Mouse (Mus musculus) megakaryocyte, adult 5-6 weeks (primary cell): ENCODE measurements at regions not wholly inside any gene's neighbourhood (a gene's known extent, or its start where the extent isn't known, plus 50 kb on each side); places are given as distances from the start of the nearest gene placed in this dataset.

Source experiments
- ATAC-seq: 2 replicates; pipeline ENCODE4 v1.8.0; 2016; ENCODE audit warnings: mild to moderate bottlenecking, inconsistent platforms; ENCODE audit not compliant: poor library complexity, severe bottlenecking

DNA sequence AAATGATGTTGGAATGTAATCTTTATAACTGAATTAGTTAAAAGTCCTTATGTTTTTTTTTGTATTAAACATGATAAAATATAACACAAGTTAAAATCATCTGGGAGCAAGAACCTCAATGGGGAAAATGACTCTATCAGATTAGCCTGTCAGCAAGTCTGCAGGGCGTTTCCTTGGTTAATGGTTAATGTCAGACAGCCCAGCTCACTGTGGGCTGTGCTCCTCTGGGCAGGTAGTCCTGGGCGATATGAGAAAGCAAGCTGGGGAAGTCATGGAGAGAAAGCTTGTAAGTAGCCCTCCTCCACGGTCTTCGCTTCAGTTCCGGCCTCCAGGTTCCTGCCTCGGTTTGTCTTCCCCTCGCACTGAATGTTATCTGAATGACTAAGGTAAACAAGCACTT is 379.0 kb upstream of the Prickle1 start:
- ATAC-seq = no peak

DNA sequence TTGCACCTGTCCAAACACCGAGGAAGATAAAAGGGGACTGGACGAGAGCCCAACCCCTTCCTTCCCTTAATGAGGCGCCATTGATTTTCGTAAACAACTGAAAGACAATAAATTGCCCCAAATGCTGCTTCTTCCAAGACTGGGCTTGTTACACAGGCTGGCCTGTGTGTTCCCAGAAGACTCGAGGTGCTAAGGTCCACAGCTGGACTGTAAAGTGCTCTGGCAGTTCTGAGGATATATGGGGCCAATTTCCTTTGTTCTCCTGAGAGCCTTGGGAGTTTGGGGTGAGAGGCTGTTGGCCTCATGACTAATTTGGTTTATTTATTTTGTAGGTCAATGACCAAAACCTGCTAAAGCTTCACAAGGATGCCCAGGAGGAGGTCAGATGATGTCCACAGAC is 377.3 kb upstream of the Prickle1 start:
- no peak for ATAC-seq

DNA sequence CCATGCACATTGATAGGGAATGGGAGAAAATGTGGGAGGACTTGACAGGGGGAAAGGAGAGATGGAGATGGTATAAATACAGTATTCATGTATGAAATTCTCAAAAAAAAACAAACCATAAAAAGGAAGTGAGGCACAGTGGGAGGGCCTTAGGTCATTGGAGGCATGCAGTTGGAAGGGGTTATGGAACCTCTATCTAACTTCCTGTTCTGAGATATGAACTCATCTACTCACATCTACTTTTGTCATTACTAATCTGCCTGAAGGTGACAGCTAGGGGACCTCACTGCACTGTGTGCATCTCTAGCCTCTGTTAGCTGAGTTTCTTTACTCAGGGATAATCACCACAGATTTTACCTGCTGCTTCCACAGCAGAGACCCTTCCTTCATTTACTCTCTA is 366.3 kb upstream of the Prickle1 start:
- ATAC-seq = no peak

DNA sequence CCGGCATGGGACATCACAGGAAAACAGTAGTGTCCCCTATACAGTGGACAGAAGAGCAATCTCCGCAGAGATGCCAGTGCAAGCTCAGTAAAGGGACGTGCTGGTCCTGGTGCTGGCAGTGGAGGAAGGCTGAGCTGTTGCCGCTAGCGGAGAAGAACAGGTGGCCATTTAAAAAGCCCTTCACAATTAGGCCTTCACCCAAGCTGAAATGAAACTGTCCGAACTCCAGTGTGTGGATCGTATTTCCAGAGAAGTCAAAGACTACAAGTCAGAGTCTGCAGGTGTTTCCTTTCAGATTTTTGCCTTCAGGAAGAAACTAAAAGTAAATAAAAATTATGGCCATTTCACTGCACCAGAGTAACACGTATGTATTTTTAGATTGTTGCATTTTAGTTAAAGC is 364.2 kb upstream of the Prickle1 start:
- ATAC-seq = no peak

DNA sequence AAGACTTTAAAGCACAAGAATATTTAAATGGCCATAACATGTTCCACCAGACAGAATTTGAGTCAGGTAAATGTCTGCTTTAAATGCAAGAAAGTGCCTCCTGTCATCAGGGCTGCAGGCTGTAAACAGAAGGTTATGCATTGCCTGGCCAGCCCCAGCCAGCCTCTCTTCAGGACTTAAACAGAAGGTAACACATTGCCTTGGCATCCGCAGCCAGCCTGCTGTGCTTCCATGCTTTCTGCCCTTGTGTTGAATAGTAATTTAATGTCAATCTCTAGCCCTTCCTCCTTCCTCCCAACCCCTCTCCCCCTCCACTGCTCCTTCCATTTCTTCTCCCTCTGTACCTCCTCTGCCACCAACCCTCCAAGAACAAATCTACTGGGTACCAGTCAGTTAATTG is 362.4 kb upstream of the Prickle1 start:
- no peak for ATAC-seq

DNA sequence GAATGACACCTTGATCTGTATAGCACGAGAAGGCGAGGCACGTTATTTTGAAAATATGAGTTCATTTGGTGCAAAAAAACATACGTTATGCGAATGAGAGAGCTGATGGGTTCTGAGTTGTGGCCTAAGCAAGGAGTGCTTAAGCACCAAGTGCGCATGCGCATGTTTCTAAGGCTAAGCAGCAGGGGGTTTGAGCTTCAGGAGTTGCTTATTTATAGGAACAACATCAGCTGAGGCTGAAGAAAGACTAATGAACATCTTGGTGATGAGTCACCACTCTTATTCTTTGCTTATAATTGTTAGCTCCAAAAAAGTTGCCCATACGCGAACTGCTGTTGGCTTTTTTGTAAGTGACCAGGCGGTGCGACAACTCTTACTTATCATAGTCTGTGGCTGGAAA is 361.1 kb upstream of the Prickle1 start:
- ATAC-seq = no peak

DNA sequence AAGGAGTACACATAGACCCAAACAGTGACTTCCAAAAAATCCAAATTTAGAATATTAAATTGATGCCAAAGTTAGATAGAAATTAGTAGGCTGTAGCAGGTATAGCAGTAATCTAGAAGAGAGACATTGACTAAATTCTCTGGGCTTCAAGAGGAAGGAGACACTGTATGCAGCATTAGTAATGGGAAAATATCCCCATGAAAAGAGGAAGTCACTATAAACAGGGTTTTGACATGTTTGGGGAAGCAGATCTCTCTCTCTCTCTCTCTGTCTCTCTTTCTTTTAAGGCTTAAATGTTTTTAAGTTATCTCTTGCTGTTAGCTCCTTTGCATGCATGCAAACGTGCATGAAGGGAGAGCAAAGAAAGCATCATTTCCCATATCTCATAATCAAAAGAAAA is 357.9 kb upstream of the Prickle1 start:
- peak; percentile 35; the same call in 1 of the 2 replicates for ATAC-seq

DNA sequence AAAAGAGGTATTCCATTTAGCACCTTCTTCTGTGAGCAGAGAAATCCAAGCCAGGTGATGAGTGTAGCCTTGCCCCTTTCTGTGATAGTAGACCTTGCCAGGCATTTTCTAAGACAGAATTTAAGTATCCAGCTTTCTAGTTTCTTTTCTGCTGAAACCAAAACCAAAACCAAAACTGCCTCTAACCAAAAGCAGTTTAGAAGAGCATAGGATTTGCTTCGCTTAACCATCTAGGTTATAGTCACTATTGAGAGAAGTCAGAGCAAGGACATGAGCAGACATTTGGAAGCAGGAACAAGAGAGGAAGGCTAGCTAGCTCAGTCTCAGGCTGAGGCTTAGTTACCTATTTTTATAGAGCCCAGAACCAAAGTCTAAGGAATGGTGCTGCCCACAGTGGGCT is 354.8 kb upstream of the Prickle1 start:
- ATAC-seq = no peak

DNA sequence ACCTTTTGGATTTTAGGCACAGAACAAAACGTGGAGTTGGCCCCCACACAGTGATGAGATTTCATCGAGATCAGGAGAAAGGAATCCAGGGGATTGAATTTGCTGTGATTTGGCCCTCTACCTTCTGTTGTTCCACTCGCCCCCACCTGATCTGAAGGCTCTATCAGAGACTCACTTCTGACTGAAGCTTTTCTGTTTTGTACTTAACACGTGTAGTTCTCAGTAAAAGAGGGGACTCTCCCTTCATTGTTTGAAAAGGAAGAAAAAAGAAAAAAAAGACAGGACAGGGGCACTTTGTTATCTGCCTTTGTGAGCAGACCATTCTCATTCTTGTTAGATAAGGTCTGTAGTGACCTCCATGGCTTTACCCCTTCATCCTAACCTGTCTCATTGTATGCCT is 353.2 kb upstream of the Prickle1 start:
- ATAC-seq = no peak

DNA sequence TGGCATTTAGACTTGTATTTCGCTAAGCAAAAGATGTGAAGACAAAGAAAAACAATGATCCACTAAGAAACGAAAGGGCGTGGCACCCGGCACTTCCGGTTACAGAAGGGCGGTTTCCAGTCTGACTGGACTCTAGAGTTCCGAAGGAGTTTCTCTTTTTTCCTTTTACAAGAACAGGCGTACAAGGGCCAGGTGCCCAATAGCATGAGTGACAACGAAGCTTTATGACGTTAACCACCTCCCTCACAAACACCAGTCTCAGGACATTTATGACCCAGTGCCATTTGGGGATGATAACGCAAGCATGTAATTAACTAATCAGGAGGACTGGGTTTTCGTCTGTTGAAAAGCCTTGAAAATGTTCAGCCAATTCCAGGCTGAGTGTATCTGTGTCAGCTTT is 347.9 kb upstream of the Prickle1 start:
- ATAC-seq = no peak

DNA sequence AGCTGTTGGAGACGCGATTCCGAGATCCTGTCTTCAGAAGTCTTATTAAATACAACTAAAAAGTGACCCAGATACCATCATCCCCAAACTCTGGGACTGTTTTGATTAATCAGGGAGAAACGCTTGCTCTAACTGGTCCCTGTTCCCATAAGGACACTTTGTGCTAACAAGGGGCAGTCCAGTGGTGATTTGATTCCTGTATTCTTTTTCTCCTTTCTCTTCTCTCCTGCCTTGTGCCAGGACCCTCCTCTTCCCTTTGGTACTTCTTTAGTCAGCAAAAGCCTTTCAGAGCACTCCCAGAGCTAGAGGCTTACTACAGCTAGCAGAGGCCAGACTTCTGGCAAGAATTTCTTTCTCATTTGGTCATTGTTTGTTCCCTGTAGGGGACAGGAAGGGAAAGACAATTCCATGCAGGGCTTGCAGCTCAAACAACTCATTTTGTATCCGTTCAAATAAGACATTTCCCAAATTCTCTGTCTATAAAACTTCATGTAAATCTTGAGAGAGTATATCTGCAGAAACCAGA is 337.3 kb upstream of the Prickle1 start:
- ATAC-seq = no peak

DNA sequence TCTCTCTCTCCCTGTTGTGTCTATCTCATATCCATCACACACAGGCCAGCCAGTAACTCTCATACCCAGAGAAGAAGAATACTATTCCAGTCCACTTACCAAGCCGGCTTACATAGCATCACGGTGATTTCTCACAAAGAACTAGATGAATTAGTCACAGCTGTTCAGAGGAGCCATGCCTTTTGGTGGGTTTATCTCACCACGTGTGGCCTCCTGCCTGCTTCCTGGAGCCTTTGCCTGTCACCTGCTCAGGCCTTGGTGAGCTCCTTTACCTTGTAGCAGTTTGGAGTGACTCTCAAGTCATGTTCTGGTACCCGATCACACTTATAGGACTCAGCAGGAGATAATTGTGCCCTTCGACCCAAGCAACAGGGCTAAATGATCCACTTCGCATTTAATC is 331.2 kb upstream of the Prickle1 start:
- no peak for ATAC-seq

DNA sequence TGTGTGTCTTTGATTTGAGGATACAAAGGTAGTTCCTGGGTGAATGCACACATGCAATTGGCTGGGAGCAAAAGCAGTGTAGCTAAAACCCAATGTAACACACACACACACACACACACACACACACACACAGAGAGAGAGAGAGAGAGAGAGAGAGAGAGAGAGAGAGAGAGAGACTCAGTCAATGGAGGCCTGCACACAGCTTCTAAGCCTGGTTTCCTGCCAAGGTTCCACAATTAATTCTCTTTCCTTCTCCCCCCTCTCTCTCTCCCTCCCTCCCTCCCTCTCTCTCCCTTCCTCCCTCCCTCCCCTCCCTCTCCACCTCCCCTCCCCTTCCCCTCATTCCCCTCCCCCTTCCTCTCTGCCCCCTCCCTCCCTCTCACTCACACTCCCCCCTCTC is 330.6 kb upstream of the Prickle1 start:
- no peak for ATAC-seq

DNA sequence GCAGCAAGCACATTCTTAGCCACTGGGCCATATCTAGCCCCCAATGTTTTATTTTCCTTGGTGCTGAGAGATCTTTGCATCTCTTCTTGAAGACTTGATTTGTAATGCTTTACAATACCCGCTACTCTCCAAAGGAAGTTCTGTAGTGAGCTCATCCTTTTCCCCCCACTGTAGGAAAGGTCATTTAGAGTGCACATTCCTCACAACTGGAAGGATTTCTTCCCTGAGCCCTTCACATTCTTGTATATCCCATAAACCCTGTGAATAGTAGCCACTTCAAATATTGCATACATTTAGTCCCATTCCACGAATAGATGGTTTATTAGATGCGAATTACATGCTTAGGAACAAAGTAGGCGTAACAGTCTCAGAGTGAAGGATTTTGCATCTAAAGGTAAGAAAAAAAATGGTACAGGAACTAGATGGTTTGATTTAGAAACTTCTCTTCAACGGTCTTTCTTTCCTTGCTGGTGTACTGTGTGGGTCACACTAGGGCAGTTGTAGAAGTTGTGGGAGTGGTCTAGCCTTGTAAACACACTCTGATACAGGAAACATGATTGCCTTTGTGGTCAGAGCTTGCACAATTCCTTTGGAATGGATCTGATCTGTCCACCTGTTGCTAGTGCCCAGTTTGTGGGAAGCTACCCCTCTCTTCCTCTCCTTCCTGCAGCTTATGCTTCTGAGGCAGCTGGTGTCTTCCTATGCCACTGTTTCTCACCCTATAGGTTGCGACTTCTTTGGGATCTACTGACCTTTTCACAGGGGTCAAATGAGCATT is 326.0 kb upstream of the Prickle1 start:
- ATAC-seq = no peak

DNA sequence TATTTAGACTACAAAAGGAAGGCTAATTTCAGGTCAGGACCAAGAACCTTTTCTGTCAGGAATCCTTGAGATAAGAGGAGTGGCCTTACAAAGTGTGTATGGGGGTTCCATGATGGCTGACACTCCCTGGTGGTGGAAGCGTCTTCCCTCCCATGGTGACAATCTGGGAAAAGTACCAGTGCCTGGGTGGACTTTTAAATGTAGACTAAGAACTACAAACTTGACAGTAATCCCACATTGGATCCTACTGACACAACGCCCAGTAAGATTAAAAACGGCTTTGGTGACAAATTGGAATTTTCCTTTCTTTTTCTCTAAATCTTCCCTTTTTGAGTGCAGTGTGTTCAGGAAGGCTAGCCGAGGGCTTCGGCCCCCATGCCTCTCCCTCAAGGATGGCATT is 325.3 kb upstream of the Prickle1 start:
- no peak for ATAC-seq

DNA sequence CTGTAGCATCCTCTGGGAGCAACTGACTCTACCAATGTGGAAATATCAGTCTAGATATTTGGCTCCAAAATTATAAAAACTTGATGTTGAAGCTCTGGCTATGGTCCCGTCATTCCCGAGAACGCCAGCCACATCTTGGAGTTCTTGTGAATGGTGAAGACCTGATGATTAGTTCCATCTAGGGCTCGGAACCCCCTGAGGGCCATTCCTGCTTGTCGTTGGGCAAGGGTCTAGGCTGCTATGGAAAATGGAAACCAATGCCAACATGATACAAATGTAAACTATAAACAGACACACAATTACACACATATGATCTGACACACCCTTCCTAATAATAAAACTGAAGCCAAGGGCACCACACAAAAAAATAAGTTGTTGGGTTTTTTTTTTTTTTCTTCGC is 323.9 kb upstream of the Prickle1 start:
- ATAC-seq = no peak

DNA sequence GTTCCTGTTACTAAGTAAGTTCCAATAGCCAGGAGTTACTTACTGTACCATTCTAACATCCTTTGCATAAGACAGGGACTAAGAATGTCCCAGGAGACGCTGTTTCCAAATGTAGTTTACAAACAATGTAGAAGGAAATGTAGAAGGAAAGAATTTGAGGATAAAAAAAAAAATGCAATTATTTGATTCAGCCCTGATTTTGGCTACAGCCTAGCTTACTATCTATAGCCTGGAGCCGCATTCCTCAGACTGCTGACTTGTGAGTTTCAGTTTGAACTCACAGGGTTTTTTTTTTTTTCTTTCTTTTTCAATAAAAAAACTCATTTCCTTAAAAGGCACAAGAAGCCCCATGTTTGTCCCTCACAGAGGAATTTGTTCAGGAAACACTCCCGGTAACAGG is 321.2 kb upstream of the Prickle1 start:
- no peak for ATAC-seq

DNA sequence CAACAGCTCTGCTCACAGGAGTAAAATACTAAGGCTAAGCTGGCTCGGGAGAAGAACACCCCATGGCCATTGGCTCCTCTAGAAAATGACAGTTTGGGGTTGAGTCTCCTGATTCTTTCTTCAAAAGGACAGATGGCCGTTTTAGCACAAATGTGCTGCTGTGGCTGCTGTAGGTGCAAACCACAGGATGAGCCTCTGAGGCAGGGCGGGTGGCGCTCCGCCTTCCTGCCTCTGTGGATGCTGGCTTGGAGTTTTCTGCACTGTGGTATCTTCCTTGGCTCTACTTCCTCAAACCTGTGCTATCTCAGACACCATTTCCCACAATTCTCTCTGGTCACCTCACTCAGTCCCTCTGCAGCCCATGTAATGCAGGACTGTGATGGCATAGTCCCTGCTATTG is 317.8 kb upstream of the Prickle1 start:
- ATAC-seq = peak; percentile 75

DNA sequence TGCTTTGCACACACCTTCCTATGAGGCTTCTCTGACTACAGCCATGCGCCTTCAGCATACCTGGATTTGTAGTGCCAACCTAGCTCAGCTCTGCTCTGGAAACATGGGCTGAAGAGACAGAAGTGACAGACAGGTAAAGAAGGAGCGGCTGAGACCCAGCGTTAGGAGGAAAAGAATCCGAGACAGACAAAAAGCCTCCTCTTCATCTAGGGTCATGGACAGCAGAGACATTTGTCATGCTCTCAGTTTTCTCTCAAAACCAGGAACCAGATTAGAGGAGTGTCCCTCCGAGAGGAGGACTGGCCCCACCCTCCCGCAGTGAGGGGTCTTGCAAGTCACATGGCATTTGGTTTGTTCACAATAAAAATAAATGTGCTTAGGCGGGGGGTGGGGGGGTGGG is 317.4 kb upstream of the Prickle1 start:
- ATAC-seq = no peak

DNA sequence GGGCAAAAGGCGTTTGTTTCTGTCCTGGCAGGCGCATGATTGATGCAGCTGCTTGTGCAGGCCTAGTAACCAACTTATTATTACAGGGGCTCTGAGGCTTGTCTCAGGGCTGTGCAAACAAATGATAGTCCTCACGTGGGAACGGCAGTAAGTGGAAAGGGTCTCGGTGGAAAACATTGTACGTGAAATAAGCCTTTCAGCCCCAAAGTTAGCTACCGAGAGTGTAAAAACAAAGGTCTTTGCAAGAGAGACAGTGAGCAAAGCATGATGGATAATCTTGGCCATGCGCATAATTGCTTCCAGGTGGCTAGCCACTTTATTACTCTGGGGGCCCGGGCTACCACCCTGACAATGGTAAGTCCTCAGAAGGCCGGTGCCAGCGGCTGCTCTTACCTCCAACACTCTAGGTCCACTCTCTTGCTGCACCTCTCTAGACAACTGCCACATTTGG is 315.3 kb upstream of the Prickle1 start:
- no peak for ATAC-seq

DNA sequence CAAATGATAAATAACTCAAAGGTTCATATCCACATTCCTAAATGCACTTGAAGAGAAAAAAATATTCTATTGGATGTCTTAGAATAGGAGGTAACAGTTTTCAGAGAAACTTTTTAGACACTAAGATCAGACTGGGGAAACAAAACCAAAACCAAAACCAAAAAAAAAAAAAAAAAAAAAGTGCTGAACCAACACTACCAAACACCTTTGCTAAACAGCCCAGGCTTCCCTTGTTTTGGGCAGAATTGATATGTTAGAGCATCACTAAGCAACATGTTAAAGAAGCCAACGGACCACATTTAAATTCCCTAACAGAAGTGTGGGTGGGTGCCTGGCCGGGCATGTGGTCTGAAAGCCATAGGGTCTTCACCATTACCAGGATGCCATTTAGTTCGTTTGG is 314.5 kb upstream of the Prickle1 start:
- no peak for ATAC-seq

DNA sequence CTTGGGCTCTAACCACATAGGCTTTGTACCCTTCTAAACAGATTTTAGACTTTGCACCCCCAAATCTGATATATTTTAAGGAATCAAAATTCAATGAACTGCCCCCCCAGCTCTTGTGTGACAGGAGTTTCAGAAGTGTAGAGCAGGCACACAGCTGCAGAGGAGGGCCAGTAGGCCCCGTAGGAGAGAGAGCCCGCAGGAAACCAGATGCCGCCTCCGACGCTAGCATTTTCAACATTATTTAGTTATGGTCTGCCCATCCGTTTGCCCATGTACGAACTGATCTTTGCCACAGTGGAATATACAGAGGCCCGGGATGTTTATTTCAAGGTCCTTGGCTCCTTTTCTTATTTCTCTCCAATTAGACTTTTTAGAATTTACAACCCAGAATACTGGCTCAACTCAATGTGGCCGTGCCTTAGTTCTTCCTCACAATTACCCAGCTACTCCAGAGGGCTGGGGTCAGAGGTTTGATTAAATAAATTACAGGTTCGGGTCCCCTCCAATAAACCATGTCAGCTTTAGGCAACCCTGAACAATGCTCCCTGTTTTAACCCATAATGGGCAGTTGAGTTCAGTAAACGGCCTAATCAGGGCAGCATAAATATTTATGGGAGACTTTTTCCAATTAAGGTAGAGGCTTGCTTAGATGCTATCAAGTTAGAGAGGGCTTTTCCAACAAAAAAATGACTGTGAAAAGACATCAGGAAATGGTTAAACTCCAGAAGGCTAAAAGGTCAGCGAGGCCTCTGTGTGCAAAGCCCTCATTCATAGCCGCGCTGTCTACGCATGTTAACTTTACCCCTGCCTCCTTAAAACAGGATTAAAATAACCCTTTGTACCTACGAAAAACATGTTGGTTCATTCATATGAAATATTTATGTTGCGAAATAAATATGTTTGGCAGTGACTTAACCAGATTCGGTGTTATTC is 308.2 kb upstream of the Prickle1 start:
- ATAC-seq = no peak
